Mouse (Mus musculus): ENCODE measurements around the gene Clmp. TPM values are rescaled to one million over a fixed set of nuclear protein-coding genes. Genes with fewer than 3 reads are reported as not detected.
A peak's percentile ranks its signal among the peaks of the same experiment; 100 is the strongest.

The Clmp gene
- polyA plus RNA-seq, 1 experiment from 2014 or later: 23.0 TPM

- ATAC-seq: no peak
- Histone ChIP-seq H3K4me3 (ENCODE audit: low read depth, low read length) (peak overlapping the region; percentile 51), H3K36me3 (ENCODE audit: control insufficient read depth, insufficient read depth) (no peaks in the 10 kb centered on the region), H3K9ac (ENCODE audit: low read depth, low read length) (no peak overlapping the region), H3K9me3 (ENCODE audit: control insufficient read depth) (no peaks in the 10 kb centered on the region), H3K4me1 (replicated peaks; ENCODE audit: control insufficient read depth, insufficient read depth, low read length) (peaks cover 4% of the 10 kb centered on the region; the same call in 1 of the 2 replicates), H3K27me3 (replicated peaks; ENCODE audit: control insufficient read depth, insufficient read depth, low read length) (peaks cover 26% of the 10 kb centered on the region), H3K4me2 (replicated peaks; ENCODE audit: low read depth) (peak overlapping the region; percentile 71), H3K27ac (ENCODE audit: low read depth, low read length) (no peak overlapping the region)
- 49% methylated on average over 3 of the region's 3 CpGs for WGBS
- no peak for TF ChIP-seq CTCF (IDR thresholded peaks at IDR 0.05; ENCODE audit: low read depth)
Observed at GRCm38 (mm10) chr9:40687553-40687952, 1.8 kb downstream of the Clmp start.

GRCm38 (mm10) chr9:40690511-40690910 lies 4.7 kb downstream of the Clmp start:
- Histone ChIP-seq H3K36me3 (ENCODE audit: control insufficient read depth, insufficient read depth) (no peaks in the 10 kb centered on the region), H3K4me2 (replicated peaks; ENCODE audit: low read depth) (no peak overlapping the region), H3K4me1 (replicated peaks; ENCODE audit: control insufficient read depth, insufficient read depth, low read length) (peaks cover 4% of the 10 kb centered on the region; the same call in 1 of the 2 replicates), H3K4me3 (ENCODE audit: low read depth, low read length) (no peak overlapping the region), H3K27me3 (replicated peaks; ENCODE audit: control insufficient read depth, insufficient read depth, low read length) (peaks cover 20% of the 10 kb centered on the region), H3K9me3 (ENCODE audit: control insufficient read depth) (no peaks in the 10 kb centered on the region), H3K9ac (ENCODE audit: low read depth, low read length) (no peak overlapping the region), H3K27ac (ENCODE audit: low read depth, low read length) (no peak overlapping the region)
- no peak for TF ChIP-seq CTCF (IDR thresholded peaks at IDR 0.05; ENCODE audit: low read depth)
- 89% methylated on average over 7 of the region's 7 CpGs for WGBS
- ATAC-seq: no peak

GRCm38 (mm10) chr9:40693026-40693425 lies 7.3 kb downstream of the Clmp start:
- no peak overlapping the region for H3K4me2 ChIP-seq (replicated peaks; ENCODE audit: low read depth)
- 37% methylated on average over 3 of the region's 3 CpGs for WGBS
- H3K27ac ChIP-seq (ENCODE audit: low read depth, low read length): no peak overlapping the region
- H3K9me3 ChIP-seq (ENCODE audit: control insufficient read depth): no peaks in the 10 kb centered on the region
- no peaks in the 10 kb centered on the region for H3K27me3 ChIP-seq (replicated peaks; ENCODE audit: control insufficient read depth, insufficient read depth, low read length)
- ATAC-seq: no peak
- H3K4me3 ChIP-seq (ENCODE audit: low read depth, low read length): no peak overlapping the region
- no peaks in the 10 kb centered on the region for H3K4me1 ChIP-seq (replicated peaks; ENCODE audit: control insufficient read depth, insufficient read depth, low read length)
- no peaks in the 10 kb centered on the region for H3K36me3 ChIP-seq (ENCODE audit: control insufficient read depth, insufficient read depth)
- TF ChIP-seq CTCF (IDR thresholded peaks at IDR 0.05; ENCODE audit: low read depth): no peak
- H3K9ac ChIP-seq (ENCODE audit: low read depth, low read length): no peak overlapping the region

GRCm38 (mm10) chr9:40693768-40694167 lies 8.0 kb downstream of the Clmp start:
- H3K4me3 ChIP-seq (ENCODE audit: low read depth, low read length): no peak overlapping the region
- no peak overlapping the region for H3K4me2 ChIP-seq (replicated peaks; ENCODE audit: low read depth)
- TF ChIP-seq CTCF (IDR thresholded peaks at IDR 0.05; ENCODE audit: low read depth): no peak
- 55% methylated on average over 5 of the region's 5 CpGs for WGBS
- H3K27me3 ChIP-seq (replicated peaks; ENCODE audit: control insufficient read depth, insufficient read depth, low read length): no peaks in the 10 kb centered on the region
- no peaks in the 10 kb centered on the region for H3K4me1 ChIP-seq (replicated peaks; ENCODE audit: control insufficient read depth, insufficient read depth, low read length)
- no peak for ATAC-seq
- no peaks in the 10 kb centered on the region for H3K9me3 ChIP-seq (ENCODE audit: control insufficient read depth)
- no peak overlapping the region for H3K27ac ChIP-seq (ENCODE audit: low read depth, low read length)
- H3K36me3 ChIP-seq (ENCODE audit: control insufficient read depth, insufficient read depth): no peaks in the 10 kb centered on the region
- H3K9ac ChIP-seq (ENCODE audit: low read depth, low read length): no peak overlapping the region

- Histone ChIP-seq H3K27me3 (replicated peaks; ENCODE audit: control insufficient read depth, insufficient read depth, low read length) (no peaks in the 10 kb centered on the region), H3K36me3 (ENCODE audit: control insufficient read depth, insufficient read depth) (no peaks in the 10 kb centered on the region), H3K4me1 (replicated peaks; ENCODE audit: control insufficient read depth, insufficient read depth, low read length) (no peaks in the 10 kb centered on the region), H3K27ac (ENCODE audit: low read depth, low read length) (no peak overlapping the region), H3K9me3 (ENCODE audit: control insufficient read depth) (no peaks in the 10 kb centered on the region), H3K4me3 (ENCODE audit: low read depth, low read length) (no peak overlapping the region), H3K4me2 (replicated peaks; ENCODE audit: low read depth) (no peak overlapping the region), H3K9ac (ENCODE audit: low read depth, low read length) (no peak overlapping the region)
- TF ChIP-seq CTCF (IDR thresholded peaks at IDR 0.05; ENCODE audit: low read depth): no peak
- 84% methylated on average over 12 of the region's 12 CpGs for WGBS
- ATAC-seq: no peak
Observed at GRCm38 (mm10) chr9:40694284-40694683, 8.5 kb downstream of the Clmp start.

GRCm38 (mm10) chr9:40696086-40696485 lies 10.3 kb downstream of the Clmp start:
- H3K36me3 ChIP-seq (ENCODE audit: control insufficient read depth, insufficient read depth): no peaks in the 10 kb centered on the region
- 84% methylated on average over 4 of the region's 4 CpGs for WGBS
- no peak for TF ChIP-seq CTCF (IDR thresholded peaks at IDR 0.05; ENCODE audit: low read depth)
- no peaks in the 10 kb centered on the region for H3K27me3 ChIP-seq (replicated peaks; ENCODE audit: control insufficient read depth, insufficient read depth, low read length)
- no peak for ATAC-seq
- H3K27ac ChIP-seq (ENCODE audit: low read depth, low read length): no peak overlapping the region
- no peak overlapping the region for H3K4me2 ChIP-seq (replicated peaks; ENCODE audit: low read depth)
- no peaks in the 10 kb centered on the region for H3K4me1 ChIP-seq (replicated peaks; ENCODE audit: control insufficient read depth, insufficient read depth, low read length)
- H3K9ac ChIP-seq (ENCODE audit: low read depth, low read length): no peak overlapping the region
- H3K9me3 ChIP-seq (ENCODE audit: control insufficient read depth): no peaks in the 10 kb centered on the region
- H3K4me3 ChIP-seq (ENCODE audit: low read depth, low read length): no peak overlapping the region

- ATAC-seq: no peak
- no peak overlapping the region for H3K4me3 ChIP-seq (ENCODE audit: low read depth, low read length)
- H3K9ac ChIP-seq (ENCODE audit: low read depth, low read length): no peak overlapping the region
- no peaks in the 10 kb centered on the region for H3K36me3 ChIP-seq (ENCODE audit: control insufficient read depth, insufficient read depth)
- H3K27me3 ChIP-seq (replicated peaks; ENCODE audit: control insufficient read depth, insufficient read depth, low read length): no peaks in the 10 kb centered on the region
- H3K9me3 ChIP-seq (ENCODE audit: control insufficient read depth): no peaks in the 10 kb centered on the region
- no peaks in the 10 kb centered on the region for H3K4me1 ChIP-seq (replicated peaks; ENCODE audit: control insufficient read depth, insufficient read depth, low read length)
- no peak overlapping the region for H3K4me2 ChIP-seq (replicated peaks; ENCODE audit: low read depth)
- TF ChIP-seq CTCF (IDR thresholded peaks at IDR 0.05; ENCODE audit: low read depth): no peak
- 72% methylated on average over 3 of the region's 3 CpGs for WGBS
- no peak overlapping the region for H3K27ac ChIP-seq (ENCODE audit: low read depth, low read length)
Observed at GRCm38 (mm10) chr9:40699194-40699593, 13.4 kb downstream of the Clmp start.
